Mouse (Mus musculus): ENCODE measurements at regions not wholly inside any gene's neighbourhood (a gene's known extent, or its start where the extent isn't known, plus 50 kb on each side); places are given as distances from the start of the nearest gene placed in this dataset.

DNA sequence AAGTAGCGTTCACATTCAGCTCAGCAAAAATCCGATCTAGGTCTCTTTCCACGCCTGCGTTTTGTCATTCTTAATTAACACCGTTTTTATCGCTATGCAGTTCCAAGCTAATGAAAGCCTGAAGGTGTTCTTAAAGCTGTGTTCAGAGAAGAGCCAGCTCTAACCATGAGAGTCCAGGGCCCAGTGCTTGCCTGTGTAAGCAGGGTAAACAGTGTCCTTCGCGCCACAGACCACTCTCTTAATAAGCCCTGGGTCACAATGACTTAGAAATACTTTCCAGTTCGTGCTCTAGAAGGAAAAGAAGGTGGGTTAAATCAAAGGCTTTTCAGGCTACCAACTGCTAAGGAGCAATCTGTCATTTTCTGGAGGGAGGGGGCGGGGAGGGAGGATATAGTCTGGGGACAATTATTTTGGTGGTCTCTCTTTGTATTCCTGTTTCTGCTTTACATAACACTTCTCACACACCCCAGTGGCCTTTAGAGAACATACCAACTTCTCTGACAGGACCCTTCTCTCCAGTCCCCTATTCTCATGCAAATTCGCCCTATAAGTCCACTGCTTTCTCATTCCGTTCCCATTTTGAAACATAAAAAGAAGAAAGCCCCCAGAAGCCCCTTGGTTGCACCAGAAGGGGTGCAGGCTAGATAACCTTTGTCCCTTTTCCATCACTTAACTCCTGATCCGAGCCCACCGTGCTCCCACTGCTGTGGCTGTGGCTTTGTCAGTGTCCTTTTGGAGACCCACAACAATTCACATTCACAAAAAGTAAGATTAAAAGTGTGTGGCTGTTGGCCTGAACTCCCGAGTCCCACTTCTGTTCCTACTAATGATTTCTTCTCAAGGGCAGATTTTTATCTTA, 63.6 kb downstream of the H2al2a start:
- TF ChIP-seq POLR2A (IDR thresholded peaks at IDR 0.05; ENCODE audit: low read depth, low read length) = no peak
- TF ChIP-seq CTCF (IDR thresholded peaks at IDR 0.05; ENCODE audit: extremely low read depth, insufficient read depth, insufficient read length, insufficient replicate concordance) = no peak
